Mouse (Mus musculus) hindbrain, embryonic 16.5 days (tissue): ENCODE results near the gene Slc27a3. TPM values are rescaled to one million over a fixed set of nuclear protein-coding genes. Genes with fewer than 3 reads are reported as not detected.
A peak's percentile ranks its signal among the peaks of the same experiment; 100 is the strongest.

Experiments
- ATAC-seq: fragments of 200-750 bp; cut with Nextera tagmentation; 2 replicates; pipeline ENCODE4 v1.8.0; 2017; ENCODE audit warnings: moderate TSS enrichment, moderate library complexity
- H3K27ac ChIP-seq: fragments of 300-500 bp; sonication (generic); 2 replicates; pipeline ENCODE4 v1.5.1; 2014; ENCODE audit warnings: low read depth, mild to moderate bottlenecking, control low read depth, low read length, moderate library complexity
- H3K27me3 ChIP-seq: fragments of 300-500 bp; sonication (generic); replicated peaks from 2 replicates; pipeline ENCODE4 v1.6.1; 2014; ENCODE audit warnings: low read length; ENCODE audit not compliant: control insufficient read depth, insufficient read depth
- H3K36me3 ChIP-seq: fragments of 300-500 bp; sonication (generic); 2 replicates; pipeline ENCODE4 v1.6.1; 2014; ENCODE audit warnings: mild to moderate bottlenecking, low read length, moderate library complexity, mixed read lengths; ENCODE audit not compliant: control insufficient read depth, insufficient read depth
- H3K4me1 ChIP-seq: fragments of 300-500 bp; sonication (generic); 2 replicates; pipeline ENCODE4 v1.6.1; 2014; ENCODE audit warnings: low read depth, low read length; ENCODE audit not compliant: control insufficient read depth, insufficient read depth
- H3K4me2 ChIP-seq: fragments of 300-500 bp; sonication (generic); 2 replicates; pipeline ENCODE4 v1.6.1; 2014; ENCODE audit warnings: mild to moderate bottlenecking, low read length, control low read depth, moderate library complexity
- H3K4me3 ChIP-seq: fragments of 300-500 bp; sonication (generic); 2 replicates; pipeline ENCODE4 v1.5.1; 2014; ENCODE audit warnings: mild to moderate bottlenecking, low read length, control low read depth, moderate library complexity
- H3K9ac ChIP-seq: fragments of 300-500 bp; sonication (generic); 2 replicates; pipeline ENCODE4 v1.6.1; 2014; ENCODE audit warnings: low read depth, mild to moderate bottlenecking, control low read depth, low read length, moderate library complexity
- H3K9me3 ChIP-seq: fragments of 300-500 bp; sonication (generic); 2 replicates; pipeline ENCODE4 v1.6.1; 2014; ENCODE audit warnings: mild to moderate bottlenecking, low read length, moderate library complexity; ENCODE audit not compliant: control insufficient read depth
- WGBS: fragments of 180-500 bp; shearing (Covaris S2); extraction: QIAGEN DNeasy Blood & Tissue Kit; methylation state at CpG from one replicate; pipeline ENCODE4 v1.1.7; 2014; 5-methylcytosine and 5-hydroxymethylcytosine counted together
- polyA plus RNA-seq: library from polyadenylated mRNA; unstranded; fragments of >200 nt; fragmentation: Nextera tagmentation; extraction: Ambion mirVana; gene quantifications from 2 replicates; pipeline ENCODE4 v1.2.1, GENCODE M21; 2015

Slc27a3 gene
- 30.1 and 30.8 TPM in 2 replicates for polyA plus RNA-seq

- Histone ChIP-seq H3K9ac (peak within 1 kb of the TSS; percentile 95), H3K27me3 (no peaks in the 10 kb centered on the region), H3K4me3 (peak within 1 kb of the TSS; percentile 80), H3K27ac (peak within 1 kb of the TSS; percentile 94), H3K4me1 (peaks cover 36% of the 10 kb centered on the region), H3K36me3 (peaks cover 33% of the 10 kb centered on the region), H3K4me2 (peak within 1 kb of the TSS; percentile 92), H3K9me3 (no peaks in the 10 kb centered on the region)
- ATAC-seq, result peak; percentile 75
- 1% methylated on average over 41 of the region's 55 CpGs for WGBS
Measured at GRCm38 (mm10) chr3:90389511-90390490, at the start of gene Slc27a3. Slc27a3 (minus strand) TSS chr3:90389938.

DNA sequence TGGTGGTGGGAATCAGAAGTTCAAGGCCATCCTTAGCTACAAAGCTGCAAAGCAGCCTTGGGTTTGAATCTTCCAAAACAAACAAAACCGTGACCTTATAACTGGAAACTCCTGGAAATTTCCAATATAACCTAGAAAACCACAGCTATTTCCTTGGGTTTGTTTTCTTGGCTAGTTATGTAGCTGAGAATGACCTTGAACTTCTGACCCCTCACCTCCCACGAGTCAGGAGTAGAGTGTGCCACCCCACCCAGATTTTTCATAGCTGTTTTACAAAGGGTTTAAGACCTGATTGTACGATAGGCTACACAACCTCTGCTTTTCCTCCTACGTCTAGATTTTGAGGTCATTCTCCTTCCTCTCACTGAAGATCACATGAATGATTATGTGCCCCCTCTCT is 47.4 kb upstream of the Slc27a3 start:
- 76% methylated on average over 4 of the region's 4 CpGs for WGBS
- Histone ChIP-seq H3K4me2 (no peak overlapping the region), H3K4me1 (peaks cover 6% of the 10 kb centered on the region), H3K36me3 (no peaks in the 10 kb centered on the region), H3K27ac (no peak overlapping the region), H3K27me3 (no peaks in the 10 kb centered on the region), H3K9ac (no peak overlapping the region), H3K4me3 (no peak overlapping the region), H3K9me3 (no peaks in the 10 kb centered on the region)
- no peak for ATAC-seq

DNA sequence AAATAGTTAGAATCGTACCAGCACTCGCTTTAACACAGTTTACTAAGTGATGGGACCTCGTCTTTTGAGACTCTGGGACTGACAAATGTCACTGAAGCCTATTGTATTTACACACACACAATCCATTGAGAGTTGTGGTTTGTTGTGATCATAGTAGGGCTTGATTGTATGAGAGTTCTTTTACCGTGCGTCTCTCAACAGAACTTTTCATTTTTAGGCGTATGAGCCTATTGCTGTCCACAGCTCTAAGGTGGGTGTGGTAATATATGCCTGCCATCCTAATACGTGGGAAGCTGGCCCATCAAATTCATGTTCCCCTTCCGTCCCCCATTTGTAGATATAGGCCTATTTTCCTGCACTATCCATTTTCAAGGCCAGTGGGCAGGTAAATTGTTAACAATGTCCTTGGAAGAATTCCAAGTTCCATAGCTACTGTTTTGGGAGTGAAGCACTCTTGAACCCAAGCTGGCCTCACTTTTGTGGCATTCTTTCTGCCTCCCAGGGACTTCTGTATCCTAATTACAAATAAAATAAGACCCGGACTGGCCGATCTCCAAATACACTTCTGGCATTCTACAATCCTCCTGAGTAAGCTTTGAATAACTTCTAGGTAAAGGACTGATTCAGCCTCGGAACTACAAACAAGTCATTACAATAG is 44.5 kb upstream of the Slc27a3 start:
- Histone ChIP-seq H3K9me3 (no peaks in the 10 kb centered on the region), H3K4me1 (peaks cover 19% of the 10 kb centered on the region), H3K4me2 (peak overlapping the region; percentile 96), H3K4me3 (peak overlapping the region; percentile 74), H3K36me3 (no peaks in the 10 kb centered on the region), H3K27ac (peak overlapping the region; percentile 76), H3K9ac (peak overlapping the region; percentile 59; the same call in 1 of the 2 replicates), H3K27me3 (no peaks in the 10 kb centered on the region)
- 55% methylated on average over 11 of the region's 11 CpGs for WGBS
- no peak for ATAC-seq

DNA sequence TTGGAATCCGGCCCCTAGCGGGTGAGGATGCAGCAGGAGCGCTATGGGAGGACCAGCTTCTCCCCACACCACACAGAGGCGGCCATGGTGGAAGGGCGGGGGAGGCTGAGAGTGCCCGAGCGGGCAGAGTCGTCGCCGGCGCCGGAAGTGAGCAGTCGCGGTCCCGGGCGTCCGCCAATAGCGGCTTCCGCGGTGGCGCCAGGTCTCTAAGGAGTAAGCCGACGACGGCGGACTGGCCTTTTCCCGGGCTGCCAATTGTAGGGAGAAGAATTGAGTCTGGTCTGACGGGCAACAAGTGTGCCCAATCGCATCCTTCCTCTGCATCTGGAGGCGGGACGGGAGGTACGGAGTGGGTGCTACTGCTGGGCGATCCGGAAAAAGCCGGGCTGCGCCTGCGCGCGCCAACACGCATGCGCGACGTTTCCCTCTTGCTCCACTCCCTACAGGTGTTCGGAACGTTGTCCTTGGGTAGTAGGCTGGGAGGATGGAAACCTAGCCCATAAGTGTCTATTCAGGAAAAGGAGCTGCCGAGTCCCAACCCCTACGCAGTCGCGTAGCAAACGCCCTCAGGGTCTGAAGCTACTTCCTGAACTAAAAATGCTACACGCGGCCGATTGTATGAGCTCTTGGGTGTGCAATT is 43.8 kb upstream of the Slc27a3 start, which contains the start of gene Ints3:
Gene Ints3, minus strand, starts transcription at position 242 of the 640 bp plus-strand sequence.
- no peaks in the 10 kb centered on the region for H3K27me3 ChIP-seq
- H3K9me3 ChIP-seq, result no peaks in the 10 kb centered on the region
- ATAC-seq, result peak; percentile 100
- peak within 1 kb of the TSS; percentile 74 for H3K4me3 ChIP-seq
- peak within 1 kb of the TSS; percentile 92 for H3K9ac ChIP-seq
- peak within 1 kb of the TSS; percentile 96 for H3K4me2 ChIP-seq
- peaks cover 19% of the 10 kb centered on the region for H3K4me1 ChIP-seq
- peak within 1 kb of the TSS; percentile 94 for H3K27ac ChIP-seq
- H3K36me3 ChIP-seq, result no peaks in the 10 kb centered on the region
- WGBS, result under 1% methylated on average over 52 of the region's 52 CpGs

GRCm38 (mm10) chr3:90432811-90433219 is 43.1 kb upstream of the Slc27a3 start:
- peak overlapping the region; percentile 74 for H3K4me3 ChIP-seq
- H3K9me3 ChIP-seq, result no peaks in the 10 kb centered on the region
- H3K4me1 ChIP-seq, result peaks cover 19% of the 10 kb centered on the region
- peak overlapping the region; percentile 96 for H3K4me2 ChIP-seq
- H3K9ac ChIP-seq, result peak overlapping the region; percentile 92
- H3K27me3 ChIP-seq, result no peaks in the 10 kb centered on the region
- ATAC-seq, result peak; percentile 25
- 1% methylated on average over 12 of the region's 12 CpGs for WGBS
- no peaks in the 10 kb centered on the region for H3K36me3 ChIP-seq
- peak overlapping the region; percentile 94 for H3K27ac ChIP-seq

GRCm38 (mm10) chr3:90432348-90432747 is 42.6 kb upstream of the Slc27a3 start:
- peak overlapping the region; percentile 94; the same call in 1 of the 2 replicates for H3K27ac ChIP-seq

GRCm38 (mm10) chr3:90429576-90429975 is 39.8 kb upstream of the Slc27a3 start:
- Histone ChIP-seq H3K4me3 (no peak overlapping the region), H3K36me3 (no peaks in the 10 kb centered on the region), H3K27ac (no peak overlapping the region), H3K4me1 (peaks cover 21% of the 10 kb centered on the region), H3K9ac (no peak overlapping the region), H3K4me2 (no peak overlapping the region), H3K9me3 (no peaks in the 10 kb centered on the region), H3K27me3 (no peaks in the 10 kb centered on the region)
- ATAC-seq, result no peak
- 82% methylated on average over 3 of the region's 3 CpGs for WGBS

More at GRCm38 (mm10) chr3:90432348-90432747, 42.6 kb upstream of the Slc27a3 start:
- no peak for ATAC-seq
- WGBS, result 19% methylated on average over 2 of the region's 2 CpGs
- H3K9ac ChIP-seq, result peak overlapping the region; percentile 92
- H3K4me3 ChIP-seq, result peak overlapping the region; percentile 74
- H3K36me3 ChIP-seq, result no peaks in the 10 kb centered on the region
- no peaks in the 10 kb centered on the region for H3K9me3 ChIP-seq
- peak overlapping the region; percentile 96 for H3K4me2 ChIP-seq
- H3K27me3 ChIP-seq, result no peaks in the 10 kb centered on the region
- H3K4me1 ChIP-seq, result peaks cover 19% of the 10 kb centered on the region

DNA sequence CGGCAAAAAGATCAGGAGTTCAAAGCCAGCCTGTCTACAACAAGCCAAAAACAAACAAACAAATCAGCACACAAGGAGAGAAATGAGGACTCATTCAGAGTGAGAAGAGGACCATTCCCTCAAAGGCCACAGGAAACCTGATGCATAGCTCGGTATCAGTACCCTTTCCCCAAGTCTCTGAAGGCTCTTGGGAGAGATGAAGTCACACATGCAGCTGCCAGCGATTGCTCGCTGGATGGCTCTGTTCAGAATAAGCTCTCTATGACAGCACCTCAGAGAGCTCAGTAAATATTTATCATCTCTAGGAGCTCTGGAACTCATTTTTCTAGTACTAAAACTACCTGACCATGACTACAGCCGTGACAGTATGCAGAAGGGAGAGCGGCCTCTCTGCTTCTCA is 38.4 kb upstream of the Slc27a3 start:
- H3K9ac ChIP-seq, result no peak overlapping the region
- WGBS, result 89% methylated on average over 6 of the region's 6 CpGs
- H3K4me3 ChIP-seq, result no peak overlapping the region
- H3K4me1 ChIP-seq, result peaks cover 18% of the 10 kb centered on the region
- H3K27me3 ChIP-seq, result no peaks in the 10 kb centered on the region
- H3K36me3 ChIP-seq, result peaks cover 2% of the 10 kb centered on the region; the same call in 1 of the 2 replicates
- no peak overlapping the region for H3K4me2 ChIP-seq
- no peak for ATAC-seq
- H3K27ac ChIP-seq, result no peak overlapping the region
- no peaks in the 10 kb centered on the region for H3K9me3 ChIP-seq
